Mouse (Mus musculus) testis, adult 2 months (tissue): ENCODE results near the gene Ccdc171.

Experiments
- CTCF ChIP-seq: fragments of 200-500 bp; IDR thresholded peaks from 2 replicates; pipeline ENCODE4 v1.5.1; 2012; ENCODE audit warnings: low read depth, mild to moderate bottlenecking, inconsistent platforms, low read length, moderate library complexity; ENCODE audit not compliant: control insufficient read depth, insufficient read depth, insufficient replicate concordance
- POLR2A ChIP-seq: fragments of 200-500 bp; IDR thresholded peaks from 2 replicates; pipeline ENCODE4 v1.6.1; 2012; ENCODE audit warnings: low read depth, mild to moderate bottlenecking, inconsistent platforms, low read length, moderate library complexity; ENCODE audit not compliant: control insufficient read depth

- TF ChIP-seq POLR2A (no peak), CTCF (no peak)
Measured at GRCm38 (mm10) chr4:83587563-83587962, 62.2 kb downstream of the Ccdc171 start.
